Mouse (Mus musculus): ENCODE data around the gene Hist1h4j.
"Not testable (repeated sequence)": the region's sequence is repeated elsewhere in the genome, so short reads cannot be mapped to it uniquely, and the experiment has no call there.

The Hist1h4j gene

DNA sequence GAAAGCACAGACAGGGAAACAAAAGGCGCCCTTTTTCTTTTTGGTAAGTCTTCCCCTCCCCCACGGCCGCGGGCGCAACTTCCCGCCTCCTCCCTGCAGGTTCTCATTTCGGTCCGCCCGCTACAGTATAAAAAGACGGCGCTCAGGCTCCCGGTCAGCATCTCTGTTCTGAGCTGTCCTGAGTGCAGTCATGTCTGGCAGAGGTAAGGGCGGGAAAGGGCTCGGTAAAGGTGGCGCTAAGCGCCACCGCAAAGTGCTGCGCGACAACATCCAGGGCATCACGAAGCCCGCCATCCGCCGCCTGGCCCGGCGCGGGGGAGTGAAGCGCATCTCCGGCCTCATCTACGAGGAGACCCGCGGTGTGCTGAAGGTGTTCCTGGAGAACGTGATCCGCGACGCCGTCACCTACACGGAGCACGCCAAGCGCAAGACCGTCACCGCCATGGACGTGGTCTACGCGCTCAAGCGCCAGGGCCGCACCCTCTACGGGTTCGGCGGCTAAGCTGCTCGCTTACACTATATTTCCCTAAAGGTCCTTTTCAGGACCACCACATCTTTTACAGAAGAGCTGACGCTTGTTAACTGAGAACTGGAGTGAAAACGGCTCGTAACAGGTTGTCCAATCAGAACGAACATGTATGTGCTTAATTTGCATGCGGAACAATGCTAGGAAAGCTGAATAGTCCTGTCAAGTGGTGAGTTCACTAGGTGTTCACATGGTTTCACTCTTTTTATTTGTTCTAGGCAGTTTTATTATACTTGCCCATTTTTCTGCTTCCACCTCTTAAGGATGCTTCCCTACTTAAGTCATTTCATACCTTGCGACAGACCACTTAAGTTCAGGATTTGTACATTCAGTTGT lies at the start of gene Hist1h4j:
Hist1h4j (plus strand) TSS at position 159 of the 862 bp plus-strand sequence.
- H3K27me3 ChIP-seq (ENCODE audit: insufficient read depth, low read length); H3K9me3 ChIP-seq (ENCODE audit: low read length); H3K36me3 ChIP-seq (ENCODE audit: insufficient read depth, low read length): not testable (repeated sequence)
- H3K4me1 ChIP-seq (replicated peaks; ENCODE audit: low read depth, low read length) = peaks cover 19% of the 10 kb centered on the region
- peak within 1 kb of the TSS; percentile 70 for H3K4me3 ChIP-seq (replicated peaks; ENCODE audit: low read length)

DNA sequence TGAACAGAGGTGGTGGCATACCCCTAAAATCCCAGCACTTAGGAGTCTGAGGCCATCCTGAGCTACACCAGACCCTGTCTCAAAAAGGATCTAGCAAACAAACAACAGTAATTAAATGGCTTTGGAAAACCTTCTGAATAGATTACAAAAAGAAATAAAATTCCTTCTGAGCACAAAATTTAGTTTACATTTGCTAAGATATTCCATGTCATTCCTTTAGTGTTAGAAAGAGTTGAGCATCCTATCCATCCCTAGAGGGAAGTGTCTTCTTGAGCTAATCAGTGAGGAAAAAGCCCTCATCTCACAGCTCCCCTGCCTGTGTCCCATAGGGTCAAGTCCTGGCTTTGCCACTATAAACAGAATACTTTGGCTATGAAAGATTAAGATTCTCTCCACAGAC lies 37.1 kb upstream of the Hist1h4j start, which contains the start of gene Olfr1359:
Olfr1359 (plus strand) TSS at position 301 of the 400 bp plus-strand sequence.
- no peak for TF ChIP-seq CTCF (conservative IDR thresholded peaks at IDR 0.05; ENCODE audit: low read length)
- TF ChIP-seq NANOG (IDR thresholded peaks at IDR 0.05; ENCODE audit: borderline replicate concordance, low read length) = no peak
- TF ChIP-seq POU5F1 (IDR thresholded peaks at IDR 0.05; ENCODE audit: borderline replicate concordance, low read length) = no peak
- no peaks in the 10 kb centered on the region for H3K9me3 ChIP-seq (ENCODE audit: low read length)
- no peaks in the 10 kb centered on the region for H3K36me3 ChIP-seq (ENCODE audit: insufficient read depth, low read length)
- H3K27me3 ChIP-seq (ENCODE audit: insufficient read depth, low read length) = 0 out of 2 replicates have a peak, but pooled peaks cover 3% of the 10 kb centered on the region
- no peak within 1 kb of the TSS for H3K4me3 ChIP-seq (replicated peaks; ENCODE audit: low read length)
- H3K4me1 ChIP-seq (replicated peaks; ENCODE audit: low read depth, low read length) = 0 out of 2 replicates have a peak, but pooled peaks cover 2% of the 10 kb centered on the region

DNA sequence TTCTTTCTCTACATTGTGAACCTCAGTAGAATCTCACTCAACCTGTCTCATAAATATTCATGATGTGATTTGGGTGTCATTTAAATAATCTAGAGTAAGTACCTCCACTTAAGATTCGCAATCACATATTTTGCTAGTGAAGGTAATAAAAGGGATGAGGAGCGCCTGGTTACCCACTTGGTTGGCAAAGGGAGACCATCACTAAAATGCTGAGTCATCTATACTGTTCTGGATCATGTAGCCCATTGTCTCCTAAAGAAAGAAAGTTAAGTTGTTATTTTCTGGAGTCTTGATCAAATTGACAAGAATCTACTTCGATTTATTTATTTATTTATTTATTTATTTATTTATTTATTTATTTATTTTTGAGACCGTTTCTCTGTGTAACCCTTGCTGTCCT lies 28.2 kb upstream of the Hist1h4j start:
- Histone ChIP-seq H3K27me3 (ENCODE audit: insufficient read depth, low read length) (0 out of 2 replicates have a peak, but pooled peaks cover 3% of the 10 kb centered on the region), H3K4me1 (replicated peaks; ENCODE audit: low read depth, low read length) (peaks cover 13% of the 10 kb centered on the region), H3K36me3 (ENCODE audit: insufficient read depth, low read length) (no peaks in the 10 kb centered on the region), H3K9me3 (ENCODE audit: low read length) (no peaks in the 10 kb centered on the region), H3K4me3 (replicated peaks; ENCODE audit: low read length) (no peak overlapping the region)
- TF ChIP-seq CTCF (conservative IDR thresholded peaks at IDR 0.05; ENCODE audit: low read length) (no peak), NANOG (IDR thresholded peaks at IDR 0.05; ENCODE audit: borderline replicate concordance, low read length) (no peak), POU5F1 (IDR thresholded peaks at IDR 0.05; ENCODE audit: borderline replicate concordance, low read length) (no peak)

DNA sequence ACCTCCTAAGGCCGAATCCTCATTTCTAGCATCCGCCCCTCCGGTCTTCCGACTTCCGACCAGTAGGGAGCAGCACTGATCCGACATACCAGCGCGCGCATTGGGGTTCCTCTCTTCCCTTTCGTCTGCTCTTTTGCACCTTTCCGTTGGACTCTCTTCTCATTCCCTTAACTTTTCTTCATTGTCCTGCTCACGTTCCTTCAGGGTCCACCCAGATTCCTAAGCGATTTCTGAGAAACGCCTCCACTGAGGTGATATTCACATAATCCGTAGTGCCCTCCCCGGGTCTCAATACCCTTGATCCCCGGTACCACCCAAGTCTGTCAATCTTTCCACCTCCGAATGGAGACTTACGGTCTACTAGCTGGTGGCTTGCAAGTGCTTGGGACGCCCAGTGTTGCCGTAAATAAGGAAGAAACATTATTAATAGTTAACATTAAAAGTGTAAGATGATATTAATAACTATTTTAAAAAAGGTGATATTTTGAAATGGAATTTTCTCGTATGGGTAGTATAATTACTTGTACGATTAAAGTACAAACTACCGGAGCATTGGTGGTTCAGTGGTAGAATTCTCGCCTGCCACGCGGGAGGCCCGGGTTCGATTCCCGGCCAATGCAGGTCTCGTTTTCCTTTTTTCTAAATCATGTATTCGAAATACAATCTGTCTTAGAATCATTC lies 24.7 kb upstream of the Hist1h4j start:
- Histone ChIP-seq H3K4me1 (replicated peaks; ENCODE audit: low read depth, low read length) (peaks cover 16% of the 10 kb centered on the region), H3K27me3 (ENCODE audit: insufficient read depth, low read length) (no peaks in the 10 kb centered on the region), H3K9me3 (ENCODE audit: low read length) (no peaks in the 10 kb centered on the region), H3K36me3 (ENCODE audit: insufficient read depth, low read length) (no peaks in the 10 kb centered on the region), H3K4me3 (replicated peaks; ENCODE audit: low read length) (peak overlapping the region; percentile 95)
- TF ChIP-seq POU5F1 (IDR thresholded peaks at IDR 0.05; ENCODE audit: borderline replicate concordance, low read length) = no peak
- peak; percentile 59 for TF ChIP-seq CTCF (conservative IDR thresholded peaks at IDR 0.05; ENCODE audit: low read length)
- no peak for TF ChIP-seq NANOG (IDR thresholded peaks at IDR 0.05; ENCODE audit: borderline replicate concordance, low read length)

DNA sequence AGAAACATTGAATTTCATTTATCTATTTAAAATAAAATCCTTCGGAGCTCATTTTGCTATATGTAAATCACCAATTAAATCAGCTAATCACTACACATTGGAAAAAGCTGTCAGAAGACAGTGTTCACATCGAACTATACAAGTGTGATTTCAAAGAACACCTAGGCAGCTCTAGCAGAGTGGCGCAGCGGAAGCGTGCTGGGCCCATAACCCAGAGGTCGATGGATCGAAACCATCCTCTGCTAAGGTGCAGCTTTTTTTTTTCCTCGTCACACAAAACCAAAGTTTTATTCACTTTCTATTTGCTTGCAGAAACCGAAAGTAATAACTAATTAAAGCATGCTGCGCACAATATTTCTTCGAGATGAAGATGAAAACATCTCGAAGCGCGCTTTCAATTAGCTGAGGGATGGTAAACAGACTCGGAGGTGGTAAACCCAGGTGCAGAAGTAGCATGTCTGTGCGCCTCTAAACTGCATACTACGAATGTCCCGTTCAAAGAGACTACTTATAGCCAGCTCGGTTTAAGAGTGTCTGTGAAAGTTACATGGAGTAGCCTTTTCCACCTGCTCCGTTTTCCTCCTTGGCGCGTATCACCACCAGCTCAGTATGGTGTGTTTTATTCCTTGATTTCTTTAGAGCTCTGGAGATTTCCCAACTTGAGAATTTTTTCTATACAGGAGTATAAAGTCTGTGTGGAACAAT lies 23.9 kb upstream of the Hist1h4j start:
- Histone ChIP-seq H3K27me3 (ENCODE audit: insufficient read depth, low read length) (no peaks in the 10 kb centered on the region), H3K4me1 (replicated peaks; ENCODE audit: low read depth, low read length) (peaks cover 20% of the 10 kb centered on the region), H3K9me3 (ENCODE audit: low read length) (no peaks in the 10 kb centered on the region), H3K4me3 (replicated peaks; ENCODE audit: low read length) (peak overlapping the region; percentile 95), H3K36me3 (ENCODE audit: insufficient read depth, low read length) (no peaks in the 10 kb centered on the region)
- no peak for TF ChIP-seq CTCF (conservative IDR thresholded peaks at IDR 0.05; ENCODE audit: low read length)
- no peak for TF ChIP-seq POU5F1 (IDR thresholded peaks at IDR 0.05; ENCODE audit: borderline replicate concordance, low read length)
- no peak for TF ChIP-seq NANOG (IDR thresholded peaks at IDR 0.05; ENCODE audit: borderline replicate concordance, low read length)

DNA sequence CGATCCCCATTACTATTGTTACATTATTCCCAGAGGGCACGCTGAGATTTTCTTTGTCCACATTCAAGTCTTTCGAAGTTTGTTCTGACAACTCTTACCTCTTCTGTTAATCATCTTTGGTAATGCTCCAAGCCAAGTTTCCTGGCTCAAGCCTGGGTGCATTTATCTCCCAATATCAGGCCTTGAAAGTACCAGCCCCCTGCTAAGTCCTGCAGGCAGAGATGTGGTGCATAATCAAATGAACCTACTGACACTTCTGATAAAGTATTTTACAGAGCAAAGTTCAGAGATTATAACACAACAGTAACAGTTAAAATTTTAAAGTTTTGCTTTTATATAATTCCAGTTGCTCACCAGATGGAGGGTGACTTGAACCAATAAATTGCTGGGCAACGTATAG lies 23.2 kb upstream of the Hist1h4j start:
- H3K4me1 ChIP-seq (replicated peaks; ENCODE audit: low read depth, low read length) = peaks cover 20% of the 10 kb centered on the region
- no peaks in the 10 kb centered on the region for H3K27me3 ChIP-seq (ENCODE audit: insufficient read depth, low read length)
- H3K9me3 ChIP-seq (ENCODE audit: low read length) = no peaks in the 10 kb centered on the region
- H3K36me3 ChIP-seq (ENCODE audit: insufficient read depth, low read length) = no peaks in the 10 kb centered on the region
- H3K4me3 ChIP-seq (replicated peaks; ENCODE audit: low read length) = peak overlapping the region; percentile 95
- TF ChIP-seq CTCF (conservative IDR thresholded peaks at IDR 0.05; ENCODE audit: low read length) (no peak), NANOG (IDR thresholded peaks at IDR 0.05; ENCODE audit: borderline replicate concordance, low read length) (no peak), POU5F1 (IDR thresholded peaks at IDR 0.05; ENCODE audit: borderline replicate concordance, low read length) (no peak)

DNA sequence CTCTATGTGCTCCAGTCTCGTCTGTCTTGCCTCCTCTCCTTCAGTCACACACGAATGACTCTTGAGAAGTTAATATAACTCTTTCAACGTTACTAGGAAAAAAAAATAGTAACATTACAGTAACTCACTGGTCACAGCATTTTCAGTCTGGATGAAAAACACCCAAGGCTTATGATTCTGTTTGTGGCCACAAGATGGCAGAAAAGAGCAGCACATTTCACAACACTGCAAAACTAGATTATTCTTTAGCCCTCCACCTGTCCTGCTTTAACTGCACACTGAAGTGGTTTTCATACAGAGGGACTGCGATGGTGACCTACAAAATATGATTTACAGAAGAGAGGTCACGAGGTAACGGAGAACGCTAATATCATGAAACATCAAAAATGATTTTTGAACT lies 20.1 kb upstream of the Hist1h4j start:
- H3K4me1 ChIP-seq (replicated peaks; ENCODE audit: low read depth, low read length) = peaks cover 26% of the 10 kb centered on the region
- H3K9me3 ChIP-seq (ENCODE audit: low read length) = no peaks in the 10 kb centered on the region
- no peaks in the 10 kb centered on the region for H3K27me3 ChIP-seq (ENCODE audit: insufficient read depth, low read length)
- H3K36me3 ChIP-seq (ENCODE audit: insufficient read depth, low read length) = no peaks in the 10 kb centered on the region
- H3K4me3 ChIP-seq (replicated peaks; ENCODE audit: low read length) = peak overlapping the region; percentile 76
- no peak for TF ChIP-seq POU5F1 (IDR thresholded peaks at IDR 0.05; ENCODE audit: borderline replicate concordance, low read length)
- TF ChIP-seq CTCF (conservative IDR thresholded peaks at IDR 0.05; ENCODE audit: low read length) = peak; percentile 92
- TF ChIP-seq NANOG (IDR thresholded peaks at IDR 0.05; ENCODE audit: borderline replicate concordance, low read length) = no peak

All from E14TG2a.4 (cell line).